Mouse (Mus musculus) hindbrain, postnatal 0 days (tissue): ENCODE results near the gene Kcnn1. TPM values are rescaled to one million over a fixed set of nuclear protein-coding genes. Genes with fewer than 3 reads are reported as not detected.

Experiments
- ATAC-seq: fragments of 200-750 bp; cut with Nextera tagmentation; 2 replicates; pipeline ENCODE4 v1.8.0; 2017; ENCODE audit warnings: mild to moderate bottlenecking, moderate TSS enrichment, moderate library complexity
- DNase-seq: peaks from one replicate; pipeline ENCODE4 v3.0.0-alpha.2; 2015; ENCODE audit warnings: low spot score
- H3K27ac ChIP-seq: fragments of 300-500 bp; sonication (generic); 2 replicates; pipeline ENCODE4 v1.5.1; 2014; ENCODE audit warnings: mild to moderate bottlenecking
- H3K27me3 ChIP-seq: fragments of 300-500 bp; sonication (generic); 2 replicates; pipeline ENCODE4 v1.6.1; 2014; ENCODE audit warnings: low read length, mixed read lengths; ENCODE audit not compliant: insufficient read depth
- H3K36me3 ChIP-seq: fragments of 300-500 bp; sonication (generic); 2 replicates; pipeline ENCODE4 v1.6.1; 2014; ENCODE audit warnings: low read length, mixed read lengths; ENCODE audit not compliant: insufficient read depth
- H3K4me1 ChIP-seq: fragments of 300-500 bp; sonication (generic); 2 replicates; pipeline ENCODE4 v1.6.1; 2014; ENCODE audit warnings: antibody characterized with exemption, low read length, mixed read lengths; ENCODE audit not compliant: insufficient read depth
- H3K4me2 ChIP-seq: fragments of 300-500 bp; sonication (generic); 2 replicates; pipeline ENCODE4 v1.6.1; 2014; ENCODE audit warnings: low read depth, mild to moderate bottlenecking, low read length, moderate library complexity, mixed read lengths
- H3K4me3 ChIP-seq: fragments of 300-500 bp; sonication (generic); 2 replicates; pipeline ENCODE4 v1.5.1; 2014; ENCODE audit warnings: low read length
- H3K9ac ChIP-seq: fragments of 300-500 bp; sonication (generic); replicated peaks from 2 replicates; pipeline ENCODE4 v1.6.1; 2014; ENCODE audit warnings: mild to moderate bottlenecking, low read length, moderate library complexity, mixed read lengths
- H3K9me3 ChIP-seq: fragments of 300-500 bp; sonication (generic); 2 replicates; pipeline ENCODE4 v1.6.1; 2016; ENCODE audit warnings: low read length, mixed read lengths
- CTCF ChIP-seq: IDR thresholded peaks from 2 replicates; pipeline ENCODE4 v1.5.1; 2016; ENCODE audit warnings: antibody characterized with exemption, control low read depth, low read depth
- WGBS: fragments of 180-500 bp; shearing (Covaris S2); extraction: QIAGEN DNeasy Blood & Tissue Kit; methylation state at CpG from one replicate; pipeline ENCODE4 v1.1.7; 2014; 5-methylcytosine and 5-hydroxymethylcytosine counted together
- polyA plus RNA-seq: library from polyadenylated mRNA; unstranded; fragments of >200 nt; fragmentation: Nextera tagmentation; extraction: Ambion mirVana; gene quantifications from 2 replicates; pipeline ENCODE4 v1.2.1, GENCODE M21; 2015
- total RNA-seq: library from RNA; depleted of rRNA; stranded (reverse); fragments of >200 nt; gene quantifications from 2 replicates; pipeline ENCODE4 v1.2.3, GENCODE M21; 2014

Gene Kcnn1
- total and polyA plus RNA-seq, 2 experiments from 2014 or later: 10.8 to 29.8 TPM

DNA sequence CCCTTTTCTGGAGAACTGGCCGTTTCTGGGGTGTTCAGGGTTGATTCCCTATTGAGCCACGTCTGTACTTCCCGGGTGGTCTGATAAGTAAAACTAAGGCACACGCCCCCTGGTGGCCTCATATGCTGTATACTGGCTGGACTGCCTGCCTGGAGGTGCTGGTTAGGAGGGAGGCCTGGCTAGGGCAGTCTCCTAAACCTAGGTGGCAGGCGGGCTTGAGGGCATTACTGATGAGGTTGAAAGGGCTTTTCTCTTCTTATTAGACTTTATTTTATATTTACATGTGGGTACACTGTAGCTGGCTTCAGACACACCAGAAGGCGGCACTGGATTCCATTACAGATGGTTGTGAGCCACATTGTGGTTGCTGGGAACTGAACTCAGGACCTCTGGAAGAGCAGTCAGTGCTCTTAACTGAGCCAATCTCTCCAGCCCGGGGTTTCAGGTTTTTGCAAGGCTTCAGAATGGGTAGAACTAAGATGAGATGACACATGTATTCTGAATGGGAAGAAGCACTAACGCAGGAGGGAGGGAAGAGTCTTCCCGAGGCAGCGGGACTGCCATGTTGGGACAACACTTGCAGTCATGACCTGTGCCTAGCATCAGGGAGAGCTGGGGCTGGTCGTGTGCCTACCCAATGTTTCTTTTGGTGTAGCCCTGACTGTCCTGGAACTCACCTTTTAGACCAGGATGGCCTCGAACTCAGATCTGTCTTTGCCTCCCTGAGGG, 30.8 kb upstream of the Kcnn1 start:
- peak; percentile 80 for TF ChIP-seq CTCF
- 0 out of 2 replicates have a peak, but pooled peaks have one; percentile 16 for ATAC-seq
- peak; percentile 88 for DNase-seq
- Histone ChIP-seq H3K27ac (no peak overlapping the region), H3K9me3 (no peaks in the 10 kb centered on the region), H3K4me3 (no peak overlapping the region), H3K9ac (no peak overlapping the region), H3K4me2 (no peak overlapping the region), H3K27me3 (peaks cover 24% of the 10 kb centered on the region), H3K4me1 (peaks cover 5% of the 10 kb centered on the region; the same call in 1 of the 2 replicates), H3K36me3 (peaks cover 18% of the 10 kb centered on the region)
- WGBS: 32% methylated on average over 12 of the region's 12 CpGs

GRCm38 (mm10) chr8:70892896-70893655, 30.0 kb upstream of the Kcnn1 start:
- no peak overlapping the region for H3K9ac ChIP-seq
- H3K36me3 ChIP-seq: peaks cover 18% of the 10 kb centered on the region
- no peaks in the 10 kb centered on the region for H3K9me3 ChIP-seq
- DNase-seq: no peak
- peaks cover 24% of the 10 kb centered on the region for H3K27me3 ChIP-seq
- H3K27ac ChIP-seq: no peak overlapping the region
- WGBS: 40% methylated on average over 20 of the region's 20 CpGs
- peak overlapping the region; percentile 44; the same call in 1 of the 2 replicates for H3K4me2 ChIP-seq
- H3K4me3 ChIP-seq: 0 out of 2 replicates have a peak overlapping the region, but pooled peaks have one; percentile 16
- no peak for ATAC-seq
- TF ChIP-seq CTCF: no peak
- H3K4me1 ChIP-seq: peaks cover 5% of the 10 kb centered on the region; the same call in 1 of the 2 replicates

DNA sequence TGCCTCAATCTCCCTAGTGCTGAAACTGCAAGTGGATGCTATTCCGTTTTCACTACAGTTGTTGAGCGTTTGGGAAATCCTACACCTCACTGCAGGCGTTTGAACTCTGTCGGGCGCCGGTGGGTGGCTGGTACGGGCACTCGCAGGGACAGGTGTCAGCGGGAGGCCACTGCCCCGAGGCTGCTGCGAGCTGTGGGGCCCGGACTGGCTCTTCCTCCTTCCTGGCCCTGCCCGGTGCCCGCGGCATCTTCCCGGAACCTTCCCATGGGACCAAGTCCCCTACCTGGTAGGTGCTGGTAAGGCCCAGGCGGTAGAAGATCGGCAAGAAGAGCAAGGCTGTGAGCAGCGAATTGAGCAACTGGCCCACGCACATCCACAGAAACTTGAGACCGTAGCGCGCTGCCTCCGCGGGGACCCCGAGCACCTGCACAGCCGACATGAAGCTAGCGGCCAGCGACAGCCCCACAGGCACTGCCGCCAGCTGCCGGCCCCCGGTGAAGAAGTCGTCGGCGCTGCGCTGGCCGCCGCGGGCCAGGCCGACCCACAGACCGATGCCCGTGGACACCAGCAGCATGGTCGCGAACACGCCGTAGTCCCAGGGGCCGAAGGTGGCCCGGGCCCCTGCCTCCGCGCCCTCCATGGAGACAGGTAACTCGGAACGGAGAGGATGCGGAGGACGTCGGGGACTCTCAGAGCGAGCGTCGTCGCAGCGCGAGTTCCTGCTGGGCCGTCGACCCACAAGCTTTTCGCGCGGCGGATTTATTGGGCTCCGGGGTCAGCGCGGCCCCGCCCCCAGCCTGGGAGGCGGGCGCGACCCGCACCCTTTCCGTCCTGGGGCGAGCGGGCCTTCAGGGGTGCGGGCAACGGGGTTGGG, 29.2 kb upstream of the Kcnn1 start, which contains the start of gene Slc5a5:
Gene Slc5a5 (minus strand): TSS at position 736 of the 874 bp plus-strand sequence.
- Histone ChIP-seq H3K27ac (no peak within 1 kb of the TSS), H3K27me3 (peaks cover 24% of the 10 kb centered on the region), H3K4me1 (peaks cover 5% of the 10 kb centered on the region; the same call in 1 of the 2 replicates), H3K36me3 (peaks cover 18% of the 10 kb centered on the region), H3K9ac (no peak within 1 kb of the TSS), H3K4me2 (peak within 1 kb of the TSS; percentile 44), H3K9me3 (no peaks in the 10 kb centered on the region), H3K4me3 (peak within 1 kb of the TSS; percentile 16; the same call in 1 of the 2 replicates)
- DNase-seq (no peak), ATAC-seq (no peak)
- TF ChIP-seq CTCF: no peak
- 7% methylated on average over 80 of the region's 80 CpGs for WGBS

DNA sequence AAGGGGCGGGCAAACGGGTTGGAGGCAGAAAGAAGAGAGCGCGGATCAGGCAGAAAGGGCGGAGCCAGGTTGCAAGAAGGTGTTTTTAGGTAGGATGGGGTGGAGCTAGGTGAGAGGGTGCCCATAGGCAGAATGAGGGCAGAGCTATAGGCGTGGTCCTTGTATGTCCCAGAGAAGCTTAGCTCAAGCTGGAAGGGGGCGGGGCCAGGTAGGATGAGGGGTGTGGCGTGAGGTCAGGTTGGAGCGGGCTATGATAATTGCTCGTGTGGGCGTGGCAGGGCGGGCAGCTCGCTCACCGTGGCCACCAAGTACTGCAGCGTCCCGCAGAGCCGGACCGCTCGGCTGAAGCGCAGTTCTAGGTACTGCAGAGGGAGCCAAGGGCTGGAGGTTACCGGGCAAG, 28.3 kb upstream of the Kcnn1 start:
- no peak overlapping the region for H3K4me3 ChIP-seq
- peaks cover 24% of the 10 kb centered on the region for H3K27me3 ChIP-seq
- DNase-seq: no peak
- no peak overlapping the region for H3K9ac ChIP-seq
- peaks cover 18% of the 10 kb centered on the region for H3K36me3 ChIP-seq
- peaks cover 3% of the 10 kb centered on the region; the same call in 1 of the 2 replicates for H3K4me1 ChIP-seq
- WGBS: 18% methylated on average over 21 of the region's 21 CpGs
- H3K9me3 ChIP-seq: no peaks in the 10 kb centered on the region
- no peak overlapping the region for H3K27ac ChIP-seq
- TF ChIP-seq CTCF: no peak
- no peak for ATAC-seq
- H3K4me2 ChIP-seq: no peak overlapping the region

- H3K4me3 ChIP-seq: no peak overlapping the region
- TF ChIP-seq CTCF: no peak
- ATAC-seq (no peak), DNase-seq (no peak)
- 93% methylated on average over 5 of the region's 5 CpGs for WGBS
- no peak overlapping the region for H3K4me2 ChIP-seq
- peaks cover 18% of the 10 kb centered on the region for H3K36me3 ChIP-seq
- peaks cover 24% of the 10 kb centered on the region for H3K27me3 ChIP-seq
- no peak overlapping the region for H3K9ac ChIP-seq
- H3K27ac ChIP-seq: no peak overlapping the region
- H3K9me3 ChIP-seq: no peaks in the 10 kb centered on the region
- no peaks in the 10 kb centered on the region for H3K4me1 ChIP-seq
Observed at GRCm38 (mm10) chr8:70890656-70891055, 27.6 kb upstream of the Kcnn1 start.

- Histone ChIP-seq H3K36me3 (no peaks in the 10 kb centered on the region), H3K9ac (no peak overlapping the region), H3K27me3 (peaks cover 17% of the 10 kb centered on the region; the same call in 1 of the 2 replicates), H3K4me2 (peak overlapping the region; percentile 23; the same call in 1 of the 2 replicates), H3K4me3 (0 out of 2 replicates have a peak overlapping the region, but pooled peaks have one; percentile 2), H3K4me1 (no peaks in the 10 kb centered on the region), H3K9me3 (no peaks in the 10 kb centered on the region), H3K27ac (no peak overlapping the region)
- 6% methylated on average over 18 of the region's 18 CpGs for WGBS
- DNase-seq (no peak), ATAC-seq (no peak)
- TF ChIP-seq CTCF: no peak
Observed at GRCm38 (mm10) chr8:70887669-70888068, 24.6 kb upstream of the Kcnn1 start.
